Mouse (Mus musculus) E14TG2a.4 (cell line): Measurements from ENCODE around the gene Fhod1.

ENCODE experiments used
- CTCF ChIP-seq: conservative IDR thresholded peaks from 2 replicates; pipeline ENCODE4 v1.5.1; 2014; ENCODE audit warnings: low read length
- POU5F1 ChIP-seq: IDR thresholded peaks from 2 replicates; pipeline ENCODE4 v1.6.1; 2014; ENCODE audit warnings: low read length, borderline replicate concordance

GRCm38 (mm10) chr8:105353583-105354135 lies 5.9 kb upstream of the Fhod1 start:
- TF ChIP-seq CTCF (no peak), POU5F1 (no peak)
